Mouse (Mus musculus): ENCODE results near the gene Trpm7. TPM values are rescaled to one million over a fixed set of nuclear protein-coding genes. Genes with fewer than 3 reads are reported as not detected.

Trpm7 gene
- 46.7 and 50.4 TPM in 2 replicates for polyA plus RNA-seq (2016; fragmentation: Nextera tagmentation; extraction: Ambion mirVana)

DNA sequence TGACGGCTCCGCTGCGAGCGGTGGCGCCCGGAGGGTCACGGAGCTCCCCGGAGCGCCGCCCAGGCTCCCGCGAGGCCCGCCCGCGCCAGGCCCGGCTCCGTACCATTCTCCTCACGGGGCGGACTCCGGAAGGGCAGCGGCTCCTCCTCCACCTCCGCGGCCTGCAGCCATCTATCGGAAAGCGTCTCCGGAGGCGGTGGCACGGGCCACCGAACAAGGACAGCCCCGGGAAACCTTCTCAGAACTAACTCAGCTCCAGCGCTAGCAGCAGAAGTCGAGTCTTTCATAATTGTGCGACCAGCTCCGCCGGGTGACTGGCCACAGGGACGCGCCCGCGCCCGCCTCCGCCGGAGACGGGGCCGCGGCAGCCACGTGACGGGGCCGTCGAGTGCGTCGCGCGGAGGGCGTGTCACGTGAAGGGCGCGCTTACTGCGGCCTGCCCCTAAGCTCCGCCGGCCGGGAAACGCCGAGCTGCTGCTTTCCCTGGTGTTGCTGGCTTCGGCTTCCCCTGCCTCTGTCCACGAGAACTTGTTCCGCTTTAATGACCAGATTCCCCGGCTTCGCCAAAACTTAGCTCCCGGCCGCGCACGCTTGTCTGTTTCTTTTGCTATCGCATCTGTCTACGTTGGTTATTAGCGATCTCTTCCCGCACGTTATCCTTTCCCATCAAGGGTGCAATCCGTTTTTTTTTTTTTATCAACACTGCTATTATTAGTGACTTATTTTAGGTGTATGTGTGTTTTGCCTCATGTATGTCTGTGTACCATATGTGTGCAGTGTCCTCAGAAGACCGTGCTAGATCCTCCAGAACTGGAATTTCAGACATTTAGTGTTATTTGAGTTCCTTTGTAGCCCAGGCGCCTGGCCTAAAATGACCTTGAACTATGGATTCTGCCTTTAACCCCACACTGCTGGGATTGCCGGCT lies at the start of gene Trpm7:
Gene Trpm7, minus strand, starts transcription at position 360 of the 926 bp plus-strand sequence.
- ATAC-seq (ENCODE audit: insufficient number of reproducible peaks, low FRiP score) = peak; percentile 100
- H3K36me3 ChIP-seq = no peaks in the 10 kb centered on the region
- no peaks in the 10 kb centered on the region for H3K9me3 ChIP-seq (replicated peaks)
- no peaks in the 10 kb centered on the region for H3K27me3 ChIP-seq (replicated peaks)
- peak within 1 kb of the TSS; percentile 89 for H3K4me3 ChIP-seq
- peaks cover 15% of the 10 kb centered on the region for H3K4me1 ChIP-seq (replicated peaks)
- peak within 1 kb of the TSS; percentile 100 for H3K27ac ChIP-seq (ENCODE audit: poor library complexity, severe bottlenecking)
- peak within 1 kb of the TSS; percentile 73 for H3K4me2 ChIP-seq
- whole genome bisulfite sequencing = under 1% methylated on average over 81 of the region's 81 CpGs
- peak within 1 kb of the TSS; percentile 91 for H3K9ac ChIP-seq

- no peak overlapping the region for H3K4me2 ChIP-seq
- peaks cover 69% of the 10 kb centered on the region for H3K36me3 ChIP-seq
- H3K4me3 ChIP-seq = no peak overlapping the region
- no peak overlapping the region for H3K27ac ChIP-seq (ENCODE audit: poor library complexity, severe bottlenecking)
- WGBS = 81% methylated on average over 12 of the region's 12 CpGs
- no peaks in the 10 kb centered on the region for H3K27me3 ChIP-seq (replicated peaks)
- H3K9ac ChIP-seq = no peak overlapping the region
- no peaks in the 10 kb centered on the region for H3K9me3 ChIP-seq (replicated peaks)
- no peak for ATAC-seq (ENCODE audit: insufficient number of reproducible peaks, low FRiP score)
- no peaks in the 10 kb centered on the region for H3K4me1 ChIP-seq (replicated peaks)
Observed at GRCm38 (mm10) chr2:126920358-126921060, 44.5 kb upstream of the Trpm7 start.

GRCm38 (mm10) chr2:126916236-126916635 lies 40.2 kb upstream of the Trpm7 start:
- 0 out of 2 replicates have a peak, but pooled peaks cover 5% of the 10 kb centered on the region for H3K4me1 ChIP-seq (replicated peaks)
- no peak overlapping the region for H3K27ac ChIP-seq (ENCODE audit: poor library complexity, severe bottlenecking)
- no peaks in the 10 kb centered on the region for H3K9me3 ChIP-seq (replicated peaks)
- no peak overlapping the region for H3K4me2 ChIP-seq
- H3K4me3 ChIP-seq = no peak overlapping the region
- WGBS = 65% methylated on average over 1 of the region's 1 CpGs
- no peak for ATAC-seq (ENCODE audit: insufficient number of reproducible peaks, low FRiP score)
- peaks cover 49% of the 10 kb centered on the region for H3K36me3 ChIP-seq
- H3K27me3 ChIP-seq (replicated peaks) = no peaks in the 10 kb centered on the region
- no peak overlapping the region for H3K9ac ChIP-seq

GRCm38 (mm10) chr2:126914096-126914495 lies 38.1 kb upstream of the Trpm7 start:
- Histone ChIP-seq H3K4me2 (no peak overlapping the region), H3K9me3 (replicated peaks) (no peaks in the 10 kb centered on the region), H3K4me1 (replicated peaks) (0 out of 2 replicates have a peak, but pooled peaks cover 5% of the 10 kb centered on the region), H3K27ac (ENCODE audit: poor library complexity, severe bottlenecking) (peak overlapping the region; percentile 25; the same call in 1 of the 2 replicates), H3K4me3 (no peak overlapping the region), H3K27me3 (replicated peaks) (no peaks in the 10 kb centered on the region), H3K9ac (no peak overlapping the region), H3K36me3 (peaks cover 38% of the 10 kb centered on the region)
- WGBS = 30% methylated on average over 4 of the region's 4 CpGs
- ATAC-seq (ENCODE audit: insufficient number of reproducible peaks, low FRiP score) = no peak

DNA sequence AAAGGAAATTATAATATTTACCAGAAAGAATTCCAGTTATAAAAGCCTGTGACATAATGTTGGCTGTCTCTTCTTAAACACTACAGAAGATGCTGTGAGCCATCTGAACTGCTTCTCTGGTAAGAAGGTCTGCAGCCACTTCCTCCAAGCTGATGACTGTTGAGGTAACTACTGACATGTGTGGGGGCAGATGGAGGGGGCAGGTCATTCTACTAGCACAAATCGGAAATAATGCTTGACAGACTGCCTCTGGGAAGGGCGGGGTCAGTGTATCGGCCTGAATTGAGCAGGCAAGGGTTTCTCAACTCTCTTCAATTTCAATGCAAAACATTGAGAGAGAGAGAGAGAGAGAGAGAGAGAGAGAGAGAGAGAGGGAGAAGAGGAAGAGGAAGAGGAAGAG lies 28.1 kb upstream of the Trpm7 start:
- Histone ChIP-seq H3K4me2 (no peak overlapping the region), H3K36me3 (peaks cover 43% of the 10 kb centered on the region), H3K9me3 (replicated peaks) (0 out of 2 replicates have a peak, but pooled peaks cover 2% of the 10 kb centered on the region), H3K27ac (ENCODE audit: poor library complexity, severe bottlenecking) (no peak overlapping the region), H3K9ac (no peak overlapping the region), H3K27me3 (replicated peaks) (no peaks in the 10 kb centered on the region), H3K4me3 (no peak overlapping the region), H3K4me1 (replicated peaks) (no peaks in the 10 kb centered on the region)
- WGBS = 71% methylated on average over 3 of the region's 3 CpGs
- ATAC-seq (ENCODE audit: insufficient number of reproducible peaks, low FRiP score) = no peak

GRCm38 (mm10) chr2:126897511-126897910 lies 21.5 kb upstream of the Trpm7 start:
- 71% methylated on average over 9 of the region's 9 CpGs for WGBS
- H3K4me1 ChIP-seq (replicated peaks) = peaks cover 11% of the 10 kb centered on the region
- 0 out of 2 replicates have a peak, but pooled peaks cover 2% of the 10 kb centered on the region for H3K9me3 ChIP-seq (replicated peaks)
- peak overlapping the region; percentile 38 for H3K4me2 ChIP-seq
- H3K27ac ChIP-seq (ENCODE audit: poor library complexity, severe bottlenecking) = peak overlapping the region; percentile 69
- H3K9ac ChIP-seq = no peak overlapping the region
- no peak for ATAC-seq (ENCODE audit: insufficient number of reproducible peaks, low FRiP score)
- H3K4me3 ChIP-seq = no peak overlapping the region
- no peaks in the 10 kb centered on the region for H3K27me3 ChIP-seq (replicated peaks)
- H3K36me3 ChIP-seq = peaks cover 35% of the 10 kb centered on the region

- peaks cover 29% of the 10 kb centered on the region for H3K36me3 ChIP-seq
- peaks cover 11% of the 10 kb centered on the region for H3K4me1 ChIP-seq (replicated peaks)
- H3K9me3 ChIP-seq (replicated peaks) = 0 out of 2 replicates have a peak, but pooled peaks cover under 1% of the 10 kb centered on the region
- no peak overlapping the region for H3K9ac ChIP-seq
- H3K27ac ChIP-seq (ENCODE audit: poor library complexity, severe bottlenecking) = peak overlapping the region; percentile 69
- 79% methylated on average over 6 of the region's 6 CpGs for WGBS
- no peaks in the 10 kb centered on the region for H3K27me3 ChIP-seq (replicated peaks)
- H3K4me2 ChIP-seq = no peak overlapping the region
- ATAC-seq (ENCODE audit: insufficient number of reproducible peaks, low FRiP score) = no peak
- H3K4me3 ChIP-seq = no peak overlapping the region
Observed at GRCm38 (mm10) chr2:126896941-126897340, 20.9 kb upstream of the Trpm7 start.

GRCm38 (mm10) chr2:126894245-126894644 lies 18.2 kb upstream of the Trpm7 start:
- Histone ChIP-seq H3K9me3 (replicated peaks) (no peaks in the 10 kb centered on the region), H3K9ac (no peak overlapping the region), H3K27me3 (replicated peaks) (no peaks in the 10 kb centered on the region), H3K4me2 (no peak overlapping the region), H3K36me3 (peaks cover 8% of the 10 kb centered on the region), H3K4me1 (replicated peaks) (peaks cover 11% of the 10 kb centered on the region), H3K27ac (ENCODE audit: poor library complexity, severe bottlenecking) (peak overlapping the region; percentile 14; the same call in 1 of the 2 replicates), H3K4me3 (no peak overlapping the region)
- WGBS = 93% methylated on average over 3 of the region's 3 CpGs
- no peak for ATAC-seq (ENCODE audit: insufficient number of reproducible peaks, low FRiP score)

DNA sequence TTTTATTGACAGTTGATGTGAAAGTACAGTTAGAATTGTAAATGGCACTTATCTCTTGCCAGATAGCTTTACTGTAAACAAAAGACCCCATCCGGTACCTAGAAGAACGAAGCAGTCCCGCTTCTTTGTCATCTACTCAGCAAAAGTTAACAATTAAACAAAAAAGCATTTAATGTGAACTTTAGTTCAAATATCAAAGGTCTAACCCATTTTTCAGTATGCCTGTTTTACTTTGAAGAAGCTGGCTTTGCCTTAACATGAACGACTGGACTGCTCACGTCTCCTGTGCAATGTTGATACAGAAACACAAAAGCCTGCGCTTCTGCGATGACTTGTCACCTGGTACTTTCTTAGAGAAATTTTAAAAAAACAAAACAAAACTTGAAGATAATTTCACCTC lies 16.3 kb upstream of the Trpm7 start:
- no peak for ATAC-seq (ENCODE audit: insufficient number of reproducible peaks, low FRiP score)
- Histone ChIP-seq H3K9me3 (replicated peaks) (no peaks in the 10 kb centered on the region), H3K27ac (ENCODE audit: poor library complexity, severe bottlenecking) (no peak overlapping the region), H3K4me3 (no peak overlapping the region), H3K4me1 (replicated peaks) (peaks cover 9% of the 10 kb centered on the region), H3K27me3 (replicated peaks) (no peaks in the 10 kb centered on the region), H3K4me2 (no peak overlapping the region), H3K9ac (no peak overlapping the region), H3K36me3 (0 out of 2 replicates have a peak, but pooled peaks cover 5% of the 10 kb centered on the region)
- WGBS = 68% methylated on average over 7 of the region's 7 CpGs

DNA sequence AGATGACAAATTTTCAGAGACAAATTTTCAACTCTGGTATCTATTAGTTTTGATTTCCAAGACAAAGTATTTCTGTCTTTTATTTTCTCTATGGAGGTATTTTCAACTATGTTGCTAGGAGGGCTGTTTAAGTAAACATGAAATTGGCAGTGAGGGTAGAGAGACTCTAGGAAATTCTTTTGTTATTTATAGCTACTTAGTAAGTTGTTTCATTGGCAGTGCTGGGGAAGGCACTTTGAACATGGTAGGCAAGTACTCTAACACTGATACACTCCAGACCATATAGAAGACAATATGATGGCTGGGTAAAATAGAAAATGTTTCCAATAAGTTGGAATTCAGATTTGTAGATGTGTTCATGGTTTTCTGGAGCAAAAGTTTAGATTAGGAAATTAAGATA lies 15.7 kb upstream of the Trpm7 start:
- peaks cover 9% of the 10 kb centered on the region for H3K4me1 ChIP-seq (replicated peaks)
- H3K4me3 ChIP-seq = no peak overlapping the region
- 0 out of 2 replicates have a peak, but pooled peaks cover 5% of the 10 kb centered on the region for H3K36me3 ChIP-seq
- no peak for ATAC-seq (ENCODE audit: insufficient number of reproducible peaks, low FRiP score)
- H3K27me3 ChIP-seq (replicated peaks) = no peaks in the 10 kb centered on the region
- H3K9me3 ChIP-seq (replicated peaks) = no peaks in the 10 kb centered on the region
- H3K4me2 ChIP-seq = no peak overlapping the region
- no peak overlapping the region for H3K9ac ChIP-seq
- no peak overlapping the region for H3K27ac ChIP-seq (ENCODE audit: poor library complexity, severe bottlenecking)

GRCm38 (mm10) chr2:126887141-126887540 lies 11.1 kb upstream of the Trpm7 start:
- Histone ChIP-seq H3K36me3 (no peaks in the 10 kb centered on the region), H3K27me3 (replicated peaks) (no peaks in the 10 kb centered on the region), H3K4me3 (no peak overlapping the region), H3K9me3 (replicated peaks) (no peaks in the 10 kb centered on the region), H3K4me2 (no peak overlapping the region), H3K27ac (ENCODE audit: poor library complexity, severe bottlenecking) (no peak overlapping the region), H3K4me1 (replicated peaks) (peaks cover 21% of the 10 kb centered on the region), H3K9ac (no peak overlapping the region)
- no peak for ATAC-seq (ENCODE audit: insufficient number of reproducible peaks, low FRiP score)
- 37% methylated on average over 3 of the region's 3 CpGs for WGBS
